Mouse (Mus musculus): ENCODE measurements around the gene Acy3. TPM values are rescaled to one million over a fixed set of nuclear protein-coding genes. Genes with fewer than 3 reads are reported as not detected.
"Not testable (repeated sequence)": the region's sequence is repeated elsewhere in the genome, so short reads cannot be mapped to it uniquely, and the experiment has no call there.

The Acy3 gene
- total and polyA plus RNA-seq, 3 experiments: 5.9 to 12.1 TPM; not detected in 1

GRCm38 (mm10) chr19:3955033-3955432 lies 31.3 kb upstream of the Acy3 start:
- Histone ChIP-seq H3K4me1 (ENCODE audit: control insufficient read depth in 1 of 2, insufficient read depth in 2 of 2, low read length in 2 of 2) (peaks cover 9% of the 10 kb centered on the region in 2 experiments; a peak in 3 of 4 replicates), H3K9me3 (replicated peaks; ENCODE audit: insufficient read depth, low read length) (no peaks in the 10 kb centered on the region), H3K9ac (ENCODE audit: control insufficient read depth, low read depth, low read length, poor library complexity, severe bottlenecking) (no peak overlapping the region), H3K36me3 (ENCODE audit: control insufficient read depth in 1 of 2, insufficient read depth in 2 of 2, low read length in 2 of 2) (0 out of 4 replicates have a peak, but pooled peaks cover 0 to 6% of the 10 kb centered on the region in 2 experiments), H3K4me3 (ENCODE audit: control insufficient read depth in 1 of 2, insufficient read depth in 1 of 2, low read depth in 2 of 2, low read length in 2 of 2) (no peak overlapping the region), H3K27me3 (ENCODE audit: control insufficient read depth in 1 of 2, insufficient read depth in 2 of 2, low read length in 2 of 2) (0 out of 4 replicates have a peak, but pooled peaks cover 0 to 2% of the 10 kb centered on the region in 2 experiments), H3K27ac (ENCODE audit: control insufficient read depth, low read depth, low read length) (no peak overlapping the region), H3K79me2 (ENCODE audit: control insufficient read depth, insufficient read depth, low read length, poor library complexity) (no peaks in the 10 kb centered on the region)
- TF ChIP-seq TAL1 (IDR thresholded peaks at IDR 0.05; ENCODE audit: low read length): no peak
- no peak for TF ChIP-seq NELFE (IDR thresholded peaks at IDR 0.05; ENCODE audit: low read depth, low read length)
- no peak for DNase-seq (ENCODE audit: low read depth, low spot score)

- H3K9me3 ChIP-seq (replicated peaks; ENCODE audit: insufficient read depth, low read length): no peaks in the 10 kb centered on the region
- H3K9ac ChIP-seq (ENCODE audit: control insufficient read depth, low read depth, low read length, poor library complexity, severe bottlenecking): no peak overlapping the region
- no peaks in the 10 kb centered on the region for H3K79me2 ChIP-seq (ENCODE audit: control insufficient read depth, insufficient read depth, low read length, poor library complexity)
- H3K27ac ChIP-seq (ENCODE audit: control insufficient read depth, low read depth, low read length): no peak overlapping the region
- peaks cover 9% of the 10 kb centered on the region in 2 experiments; a peak in 3 of 4 replicates for H3K4me1 ChIP-seq (ENCODE audit: control insufficient read depth in 1 of 2, insufficient read depth in 2 of 2, low read length in 2 of 2)
- H3K4me3 ChIP-seq (ENCODE audit: control insufficient read depth in 1 of 2, insufficient read depth in 1 of 2, low read depth in 2 of 2, low read length in 2 of 2): no peak overlapping the region
- 0 out of 4 replicates have a peak, but pooled peaks cover 0 to 2% of the 10 kb centered on the region in 2 experiments for H3K27me3 ChIP-seq (ENCODE audit: control insufficient read depth in 1 of 2, insufficient read depth in 2 of 2, low read length in 2 of 2)
- DNase-seq (ENCODE audit: low read depth, low spot score): no peak
- TF ChIP-seq RAD21 (IDR thresholded peaks at IDR 0.05; ENCODE audit: low read depth, low read length) (no peak), ZNF384 (IDR thresholded peaks at IDR 0.05; ENCODE audit: low read depth, low read length) (no peak), GATA1 (IDR thresholded peaks at IDR 0.05; ENCODE audit: low read depth, low read length) (no peak), ZC3H11A (IDR thresholded peaks at IDR 0.05; ENCODE audit: low read depth, low read length) (no peak), MYB (IDR thresholded peaks at IDR 0.05; ENCODE audit: low read depth, low read length) (no peak), USF2 (IDR thresholded peaks at IDR 0.05; ENCODE audit: borderline replicate concordance in 1 of 2, insufficient read depth in 1 of 2, low read depth in 1 of 2, low read length in 2 of 2) (no peak), MAFK (IDR thresholded peaks at IDR 0.05; ENCODE audit: borderline replicate concordance, low read depth, low read length) (no peak), MAX (IDR thresholded peaks at IDR 0.05; ENCODE audit: low read length) (no peak), NRF1 (IDR thresholded peaks at IDR 0.05; ENCODE audit: insufficient read depth, low read depth, low read length, poor library complexity, severe bottlenecking) (no peak), TAL1 (IDR thresholded peaks at IDR 0.05; ENCODE audit: low read length) (no peak), RCOR1 (IDR thresholded peaks at IDR 0.05; ENCODE audit: low read depth, low read length) (no peak)
- 0 out of 4 replicates have a peak, but pooled peaks cover 0 to 6% of the 10 kb centered on the region in 2 experiments for H3K36me3 ChIP-seq (ENCODE audit: control insufficient read depth in 1 of 2, insufficient read depth in 2 of 2, low read length in 2 of 2)
Measured at GRCm38 (mm10) chr19:3955804-3956203, 30.6 kb upstream of the Acy3 start.

- not testable (repeated sequence) for H3K9me3 ChIP-seq (replicated peaks; ENCODE audit: insufficient read depth, low read length); H3K4me3 ChIP-seq (ENCODE audit: control insufficient read depth in 1 of 2, insufficient read depth in 1 of 2, low read depth in 2 of 2, low read length in 2 of 2); H3K36me3 ChIP-seq (ENCODE audit: control insufficient read depth in 1 of 2, insufficient read depth in 2 of 2, low read length in 2 of 2); DNase-seq (ENCODE audit: low read depth, low spot score); H3K9ac ChIP-seq (ENCODE audit: control insufficient read depth, low read depth, low read length, poor library complexity, severe bottlenecking); H3K4me1 ChIP-seq (ENCODE audit: control insufficient read depth in 1 of 2, insufficient read depth in 2 of 2, low read length in 2 of 2); H3K79me2 ChIP-seq (ENCODE audit: control insufficient read depth, insufficient read depth, low read length, poor library complexity); H3K27me3 ChIP-seq (ENCODE audit: control insufficient read depth in 1 of 2, insufficient read depth in 2 of 2, low read length in 2 of 2); H3K27ac ChIP-seq (ENCODE audit: control insufficient read depth, low read depth, low read length)
Measured at GRCm38 (mm10) chr19:3957296-3958036, 28.9 kb upstream of the Acy3 start.

Measured in MEL (cell line).